Mouse (Mus musculus): ENCODE data around the gene Cep63. TPM values are rescaled to one million over a fixed set of nuclear protein-coding genes. Genes with fewer than 3 reads are reported as not detected.

Gene Cep63
- polyA plus RNA-seq, 1 experiment from 2014 or later: 53.9 TPM

Other genes starting within 250 kb of the Cep63 start
- gene Ky, start 120.8 kb downstream of the Cep63 start, polyA plus RNA-seq (2016; fragmentation: Nextera tagmentation; extraction: Ambion mirVana): 0.24 and 0.31 TPM in 2 replicates
- 177 and 194 TPM in 2 replicates for gene Anapc13, start 238 bp downstream of the Cep63 start, polyA plus RNA-seq (2016; fragmentation: Nextera tagmentation; extraction: Ambion mirVana)
- 115 and 129 TPM in 2 replicates for gene Amotl2, start 90.1 kb upstream of the Cep63 start, polyA plus RNA-seq (2016; fragmentation: Nextera tagmentation; extraction: Ambion mirVana)
- 19.7 and 20.0 TPM in 2 replicates for gene Ryk, start 208.4 kb upstream of the Cep63 start, polyA plus RNA-seq (2016; fragmentation: Nextera tagmentation; extraction: Ambion mirVana)

All from neural tube, embryonic 12.5 days (tissue).